8 mouse cellular contexts compared by ENCODE assay signal in the genomic region with DNA sequence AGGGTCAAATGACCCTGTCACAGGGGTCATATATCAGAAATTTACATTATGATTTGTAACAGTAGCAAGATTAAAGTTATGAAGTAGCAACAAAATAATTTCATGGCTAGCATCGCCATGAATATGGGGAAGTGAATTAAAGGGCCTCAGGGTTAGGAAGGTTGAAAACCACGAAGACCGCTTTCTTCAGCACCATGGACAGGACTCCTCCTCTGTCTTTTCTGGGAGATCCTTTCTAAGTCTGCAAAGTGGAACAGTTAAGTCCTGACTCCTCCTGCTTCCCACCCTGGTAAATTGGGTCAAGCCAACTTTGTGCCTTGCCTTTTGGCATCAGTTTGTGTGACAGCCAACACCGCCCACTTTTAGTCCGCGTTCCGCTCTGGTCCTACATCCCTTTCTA.
A peak's percentile ranks its signal among the peaks of the same experiment; 100 is the strongest.
DNase-seq lines count a peak whose midpoint lies in the region; ATAC-seq lines count a peak whose summit lies in the region.

No protein-coding gene starts in this region.

- peak; percentile 24 for DNase-seq in gastrocnemius, postnatal 10 days
- DNase-seq in gastrocnemius, postnatal 14 days: no peak
- DNase-seq in lung, postnatal 10 days: peak; percentile 26
- no peak for DNase-seq in lung, adult 18-20 months
- peak; percentile 72 for DNase-seq in embryo, embryonic 10 days (ENCODE audit: low spot score)
- DNase-seq in spleen, postnatal 36 days (ENCODE audit: low spot score in 2 of 2): no peak
- no peak for DNase-seq in gastrocnemius, postnatal 36 days

- 0 out of 2 replicates have a peak, but pooled peaks have one; percentile 65 for ATAC-seq in megakaryocyte-erythroid progenitor cell, adult 5-6 weeks (replicated peaks; ENCODE audit: low FRiP score, low TSS enrichment, poor library complexity, severe bottlenecking)

- intact Hi-C loops in gastrocnemius, postnatal 14 days (cut with DNase I; ENCODE audit: low total_unique reads): no loop called here
- intact Hi-C loops in gastrocnemius, postnatal 36 days (cut with DNase I): no loop called here

Comparison
In these comparisons a context has a peak if more than half of its experiments do, and no peak if none do; other contexts are left out.
1. DNase-seq: peak in gastrocnemius, postnatal 10 days (single experiment), lung, postnatal 10 days (single experiment) and embryo, embryonic 10 days (single experiment); none in gastrocnemius, postnatal 14 days (single experiment), lung, adult 18-20 months (0 of 2), spleen, postnatal 36 days (0 of 2) and gastrocnemius, postnatal 36 days (0 of 2).